Mouse (Mus musculus): ENCODE results near the gene Inhbc.

DNA sequence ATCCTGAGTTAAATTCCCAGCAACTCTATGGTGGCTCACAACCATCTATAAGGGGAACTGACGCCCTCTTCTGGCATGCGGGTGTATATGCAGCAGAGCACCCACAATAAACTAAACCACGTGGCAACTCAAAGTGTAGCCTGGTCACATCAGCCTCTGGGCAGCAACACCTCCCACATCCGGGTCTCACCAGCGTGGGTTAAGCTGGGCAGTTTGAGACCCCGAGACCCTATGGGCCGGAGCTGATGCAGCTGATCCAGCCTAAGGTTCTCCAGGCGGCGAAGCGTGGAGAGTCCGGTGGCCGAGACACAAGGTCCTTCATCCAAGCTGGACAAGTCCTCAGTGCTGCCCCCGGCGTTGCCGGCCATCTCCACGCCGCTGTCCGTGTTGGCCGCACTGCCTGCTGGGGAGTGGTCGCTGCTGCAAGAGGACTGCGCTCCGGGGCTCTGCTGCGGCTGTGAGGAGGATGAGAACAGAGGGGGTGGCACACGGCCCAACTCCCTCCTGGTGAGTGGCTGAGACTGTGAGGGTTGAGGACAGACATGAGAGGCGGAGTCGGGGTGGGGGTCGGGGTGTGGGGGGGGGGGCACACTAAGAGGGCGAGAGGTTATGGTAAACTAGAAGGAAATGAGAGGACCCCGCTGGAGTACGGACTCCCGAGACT lies 37.9 kb downstream of the Inhbc start:
- peak; percentile 16; the same call in 1 of the 2 replicates for TF ChIP-seq CTCF (IDR thresholded peaks at IDR 0.05)
- no peak for TF ChIP-seq POLR2A (IDR thresholded peaks at IDR 0.05; ENCODE audit: insufficient read depth, low read depth, low read length)
